Mouse (Mus musculus) forebrain, embryonic 13.5 days (tissue): ENCODE measurements at regions not wholly inside any gene's neighbourhood (a gene's known extent, or its start where the extent isn't known, plus 50 kb on each side); places are given as distances from the start of the nearest gene placed in this dataset.

ENCODE experiments used
- ATAC-seq: fragments of 200-750 bp; cut with Nextera tagmentation; 2 replicates; pipeline ENCODE4 v1.8.0; 2017
- H3K27ac ChIP-seq: fragments of 300-500 bp; sonication (generic); 2 replicates; pipeline ENCODE4 v1.5.1; 2015; ENCODE audit warnings: inconsistent platforms, mild to moderate bottlenecking, moderate library complexity
- H3K27me3 ChIP-seq: fragments of 300-500 bp; sonication (generic); 2 replicates; pipeline ENCODE4 v1.6.1; 2015; ENCODE audit warnings: mild to moderate bottlenecking, inconsistent platforms
- H3K36me3 ChIP-seq: fragments of 300-500 bp; sonication (generic); 2 replicates; pipeline ENCODE4 v1.6.1; 2015; ENCODE audit warnings: mild to moderate bottlenecking, inconsistent platforms; ENCODE audit not compliant: poor library complexity, severe bottlenecking
- H3K4me1 ChIP-seq: fragments of 300-500 bp; sonication (generic); 2 replicates; pipeline ENCODE4 v1.6.1; 2015; ENCODE audit warnings: inconsistent platforms
- H3K4me2 ChIP-seq: fragments of 300-500 bp; sonication (generic); 2 replicates; pipeline ENCODE4 v1.6.1; 2015; ENCODE audit warnings: inconsistent platforms, mild to moderate bottlenecking, moderate library complexity
- H3K4me3 ChIP-seq: fragments of 300-500 bp; sonication (generic); 2 replicates; pipeline ENCODE4 v1.5.1; 2015; ENCODE audit warnings: mild to moderate bottlenecking, inconsistent platforms
- H3K9ac ChIP-seq: fragments of 300-500 bp; sonication (generic); 2 replicates; pipeline ENCODE4 v1.6.1; 2015; ENCODE audit warnings: mild to moderate bottlenecking, inconsistent platforms
- H3K9me3 ChIP-seq: fragments of 300-500 bp; sonication (generic); replicated peaks from 2 replicates; pipeline ENCODE4 v1.6.1; 2016; ENCODE audit warnings: inconsistent platforms
- WGBS: fragments of 180-500 bp; shearing (Covaris S2); methylation state at CpG from one replicate; pipeline ENCODE4 v1.1.7; 2015; 5-methylcytosine and 5-hydroxymethylcytosine counted together

DNA sequence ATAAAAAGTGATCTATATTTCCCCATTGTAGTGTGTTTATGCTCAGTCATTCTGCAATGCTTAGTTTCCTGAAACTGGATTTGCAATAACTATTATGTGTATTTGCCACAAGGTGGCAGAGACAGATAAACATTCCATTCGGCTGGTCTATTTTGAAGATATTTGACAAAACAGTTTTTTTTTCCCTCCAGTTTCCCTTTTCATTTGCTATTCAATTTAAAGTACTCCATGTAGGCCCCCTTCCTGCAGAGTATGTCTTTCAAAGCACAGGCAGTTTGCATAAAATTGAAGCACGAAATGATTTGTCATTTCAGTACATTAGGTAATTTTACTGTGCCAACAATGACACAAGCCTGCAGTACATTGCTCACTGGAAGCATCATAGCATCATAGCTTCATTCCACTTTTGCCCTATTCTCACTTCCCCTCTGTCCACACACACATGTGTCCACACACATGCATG, 184.3 kb upstream of the Palmd start:
- H3K4me1 ChIP-seq: no peaks in the 10 kb centered on the region
- 63% methylated on average over 2 of the region's 2 CpGs for WGBS
- H3K36me3 ChIP-seq: no peaks in the 10 kb centered on the region
- H3K9ac ChIP-seq: no peak overlapping the region
- ATAC-seq: peak; percentile 68
- no peaks in the 10 kb centered on the region for H3K9me3 ChIP-seq
- 0 out of 2 replicates have a peak overlapping the region, but pooled peaks have one; percentile 21 for H3K27ac ChIP-seq
- H3K4me2 ChIP-seq: no peak overlapping the region
- no peak overlapping the region for H3K4me3 ChIP-seq
- H3K27me3 ChIP-seq: no peaks in the 10 kb centered on the region

DNA sequence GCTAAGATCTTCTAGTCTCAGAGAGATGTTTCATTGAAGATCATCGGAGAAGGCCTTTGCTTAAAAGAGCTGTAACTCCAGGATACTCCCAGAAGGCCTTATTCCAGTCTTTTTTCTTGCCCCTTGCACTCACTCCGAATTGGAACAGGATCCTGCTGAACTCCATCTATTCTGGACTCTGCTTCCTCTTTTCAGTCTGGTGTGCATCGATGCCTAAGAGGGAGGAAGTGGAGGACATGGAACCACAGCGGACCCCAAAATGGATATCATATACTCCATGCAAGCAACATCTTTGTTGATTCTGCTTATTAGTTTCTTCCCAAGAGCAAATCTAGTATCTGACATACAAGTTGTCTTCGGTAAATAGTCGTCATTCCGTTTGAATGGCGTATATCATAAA, 183.6 kb upstream of the Palmd start:
- Histone ChIP-seq H3K27ac (no peak overlapping the region), H3K9me3 (no peaks in the 10 kb centered on the region), H3K9ac (no peak overlapping the region), H3K4me1 (no peaks in the 10 kb centered on the region), H3K4me3 (no peak overlapping the region), H3K36me3 (no peaks in the 10 kb centered on the region), H3K4me2 (no peak overlapping the region), H3K27me3 (no peaks in the 10 kb centered on the region)
- WGBS: 92% methylated on average over 8 of the region's 8 CpGs
- ATAC-seq: no peak

DNA sequence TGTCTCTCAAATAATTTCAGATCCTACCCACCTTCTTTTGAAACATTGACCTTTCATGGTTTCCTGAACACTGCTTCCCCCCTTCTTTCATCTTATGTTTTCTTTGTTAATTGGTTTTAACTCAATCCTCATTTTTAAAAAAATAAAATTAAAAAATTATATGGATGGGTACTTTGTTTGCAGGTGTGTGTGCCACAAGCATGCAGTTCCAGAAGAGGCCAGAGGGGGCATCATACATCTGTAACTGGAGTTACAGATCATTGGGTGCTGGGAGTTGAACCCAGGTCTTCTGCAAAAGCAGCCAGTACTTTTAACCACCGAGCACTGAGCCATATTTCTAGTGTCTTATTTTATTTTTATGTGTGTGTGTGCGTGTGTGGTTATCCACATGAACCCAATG, 178.6 kb upstream of the Palmd start:
- no peaks in the 10 kb centered on the region for H3K9me3 ChIP-seq
- H3K4me2 ChIP-seq: no peak overlapping the region
- H3K27ac ChIP-seq: no peak overlapping the region
- no peak overlapping the region for H3K9ac ChIP-seq
- H3K27me3 ChIP-seq: no peaks in the 10 kb centered on the region
- ATAC-seq: no peak
- WGBS: 90% methylated on average over 2 of the region's 2 CpGs
- H3K36me3 ChIP-seq: no peaks in the 10 kb centered on the region
- no peak overlapping the region for H3K4me3 ChIP-seq
- H3K4me1 ChIP-seq: no peaks in the 10 kb centered on the region

DNA sequence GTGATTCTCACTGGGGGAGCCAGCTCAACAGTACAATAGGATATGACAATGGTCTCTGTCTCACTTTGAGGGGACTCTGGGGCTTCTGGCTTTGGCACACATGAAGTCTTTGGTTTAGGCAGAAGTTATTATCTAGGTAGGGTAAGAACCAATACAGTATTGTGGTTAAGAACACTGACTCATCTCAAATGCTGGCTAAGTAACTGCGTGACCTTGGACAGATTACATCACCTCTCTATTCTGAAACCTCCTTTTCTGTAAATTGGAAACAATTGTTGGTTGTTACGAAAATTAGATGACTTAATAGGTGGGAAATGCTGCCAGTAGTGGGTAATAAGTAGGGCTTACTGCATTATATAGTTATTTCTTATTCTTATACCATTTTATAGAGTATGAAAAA, 171.0 kb upstream of the Palmd start:
- no peak overlapping the region for H3K9ac ChIP-seq
- H3K9me3 ChIP-seq: no peaks in the 10 kb centered on the region
- H3K4me2 ChIP-seq: no peak overlapping the region
- H3K4me3 ChIP-seq: no peak overlapping the region
- H3K27me3 ChIP-seq: no peaks in the 10 kb centered on the region
- H3K36me3 ChIP-seq: no peaks in the 10 kb centered on the region
- no peak overlapping the region for H3K27ac ChIP-seq
- no peaks in the 10 kb centered on the region for H3K4me1 ChIP-seq
- 79% methylated on average over 2 of the region's 2 CpGs for WGBS
- no peak for ATAC-seq

DNA sequence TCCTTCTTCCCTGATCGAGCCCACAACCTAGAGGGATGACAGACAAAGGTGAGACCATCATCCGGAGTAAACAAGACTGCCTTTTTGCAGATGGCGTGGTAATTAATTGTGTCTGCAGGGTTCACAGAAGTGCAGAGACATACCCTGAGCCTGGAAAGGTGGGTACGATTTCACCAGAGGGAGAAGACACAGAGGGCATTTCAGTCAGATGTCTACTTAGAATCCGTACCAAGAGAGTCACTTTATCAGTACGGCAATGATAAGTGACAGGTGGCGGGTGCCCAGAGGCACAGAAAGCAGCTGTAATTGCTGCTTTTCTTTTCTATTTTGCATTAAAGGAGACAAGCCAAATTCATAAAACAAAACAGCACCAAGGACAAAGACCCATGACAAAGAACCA, 169.9 kb upstream of the Palmd start:
- H3K9ac ChIP-seq: no peak overlapping the region
- H3K4me1 ChIP-seq: no peaks in the 10 kb centered on the region
- H3K9me3 ChIP-seq: no peaks in the 10 kb centered on the region
- WGBS: 71% methylated on average over 7 of the region's 7 CpGs
- H3K36me3 ChIP-seq: no peaks in the 10 kb centered on the region
- no peak for ATAC-seq
- no peak overlapping the region for H3K4me3 ChIP-seq
- H3K27ac ChIP-seq: no peak overlapping the region
- H3K27me3 ChIP-seq: no peaks in the 10 kb centered on the region
- H3K4me2 ChIP-seq: no peak overlapping the region

DNA sequence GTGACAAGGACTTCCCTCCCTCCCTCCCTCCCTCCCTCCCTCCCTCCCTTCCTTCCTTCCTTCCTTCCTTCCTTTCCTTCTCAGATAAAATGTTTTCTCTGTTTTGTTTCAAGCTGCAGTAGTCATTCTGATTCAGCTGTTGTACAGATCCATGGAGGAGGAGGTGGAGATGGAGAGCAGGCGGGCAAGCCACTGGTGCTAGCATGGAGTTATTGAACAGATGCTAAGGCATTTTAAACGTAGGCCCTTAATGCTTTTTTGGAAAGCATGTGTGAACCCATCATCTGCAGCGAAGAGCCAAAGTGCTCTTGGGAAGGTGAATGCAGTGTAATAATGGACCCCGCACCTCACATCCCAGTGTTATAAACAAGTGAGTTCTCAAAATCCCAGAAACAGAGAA, 164.1 kb upstream of the Palmd start:
- Histone ChIP-seq H3K27ac (no peak overlapping the region), H3K4me3 (no peak overlapping the region), H3K9ac (no peak overlapping the region), H3K4me2 (no peak overlapping the region), H3K9me3 (no peaks in the 10 kb centered on the region), H3K36me3 (no peaks in the 10 kb centered on the region), H3K27me3 (no peaks in the 10 kb centered on the region), H3K4me1 (no peaks in the 10 kb centered on the region)
- 91% methylated on average over 4 of the region's 4 CpGs for WGBS
- ATAC-seq: no peak

DNA sequence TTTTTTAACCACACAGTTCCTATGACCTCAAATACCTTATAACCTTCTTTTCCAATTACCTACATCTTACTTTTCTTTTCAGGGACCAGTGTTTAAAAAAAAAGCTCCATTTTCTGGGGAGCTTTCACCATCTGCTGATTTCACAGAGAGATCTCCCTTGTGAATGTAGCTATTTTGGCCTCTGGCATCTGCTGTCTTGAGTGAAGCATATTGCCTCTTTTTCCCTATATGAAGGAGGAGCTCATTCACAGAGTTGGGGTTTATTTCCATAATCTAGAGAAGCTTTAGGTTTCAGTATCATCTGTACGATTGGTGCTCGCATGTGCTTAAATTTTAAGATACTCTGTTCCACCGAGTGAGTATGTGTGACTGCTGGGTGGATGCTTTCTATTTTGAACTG, 153.4 kb upstream of the Palmd start:
- Histone ChIP-seq H3K4me2 (no peak overlapping the region), H3K9me3 (no peaks in the 10 kb centered on the region), H3K4me1 (no peaks in the 10 kb centered on the region), H3K27ac (no peak overlapping the region), H3K36me3 (no peaks in the 10 kb centered on the region), H3K4me3 (no peak overlapping the region), H3K9ac (no peak overlapping the region), H3K27me3 (no peaks in the 10 kb centered on the region)
- WGBS: 87% methylated on average over 3 of the region's 3 CpGs
- no peak for ATAC-seq

DNA sequence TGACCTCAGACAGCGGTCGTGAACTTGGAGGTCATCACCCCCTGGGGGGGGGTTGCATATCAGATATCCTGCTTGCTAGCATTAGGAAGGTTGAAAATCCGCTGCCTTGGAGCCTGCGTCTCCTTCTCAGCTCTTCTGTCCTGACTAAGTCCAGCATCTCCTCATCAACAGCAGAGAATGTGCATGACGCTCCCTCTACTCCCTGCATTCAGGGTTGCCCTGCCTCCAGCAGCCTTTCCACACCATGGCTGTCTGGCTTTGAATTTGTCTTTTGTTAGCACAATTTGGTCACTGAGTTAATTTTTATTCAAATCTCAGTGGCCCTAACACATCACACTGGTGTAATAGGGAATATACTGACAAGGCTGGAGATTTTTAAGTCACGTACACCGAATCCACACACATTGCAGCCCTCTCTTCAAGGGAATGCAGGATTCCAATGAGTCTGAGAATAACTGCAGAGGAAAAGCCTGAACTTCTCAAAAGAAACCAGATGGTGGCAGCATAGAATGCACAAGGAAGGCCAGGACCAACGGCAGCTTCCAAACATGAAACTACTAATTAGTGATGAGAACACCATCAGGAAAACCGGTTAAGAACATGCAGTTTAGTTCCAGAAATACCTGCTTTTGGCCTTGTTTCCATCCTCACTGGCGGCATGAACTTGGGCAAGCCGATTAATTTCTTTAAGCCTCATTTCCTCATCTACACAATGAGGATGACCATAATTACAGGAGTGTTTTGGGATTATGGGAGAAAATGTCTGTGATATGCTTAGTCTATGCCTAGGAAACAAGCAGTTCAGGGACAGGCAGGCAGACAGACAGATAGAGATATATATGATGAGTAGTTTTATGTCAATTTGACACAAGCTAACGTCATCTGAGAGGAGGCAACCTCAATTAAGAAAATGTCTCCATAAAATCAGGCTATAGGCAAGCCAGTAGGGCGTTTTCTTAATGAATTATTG, 151.6 kb upstream of the Palmd start:
- no peaks in the 10 kb centered on the region for H3K9me3 ChIP-seq
- H3K27ac ChIP-seq: no peak overlapping the region
- peak; percentile 84 for ATAC-seq

DNA sequence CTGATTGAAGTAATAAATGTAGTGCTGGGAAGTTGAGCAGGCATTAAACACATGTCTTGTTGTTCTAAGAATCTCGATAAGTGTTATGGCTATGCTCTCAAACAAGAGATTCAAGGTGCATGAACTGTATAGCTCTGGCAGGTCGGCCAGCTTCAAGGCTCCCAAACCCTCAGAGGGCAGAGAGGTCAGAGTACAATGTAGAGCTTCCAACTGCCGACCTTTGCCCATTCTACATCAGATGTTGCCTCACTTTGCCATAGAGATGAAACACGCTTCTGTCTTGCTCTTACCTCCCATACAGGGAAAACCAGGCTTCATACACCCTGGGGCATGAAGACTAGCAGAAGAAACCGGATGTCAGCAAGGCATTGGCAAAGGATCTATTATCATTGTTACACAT, 150.8 kb upstream of the Palmd start:
- H3K9ac ChIP-seq: no peak overlapping the region
- H3K9me3 ChIP-seq: no peaks in the 10 kb centered on the region
- no peak for ATAC-seq
- H3K4me2 ChIP-seq: no peak overlapping the region
- H3K27me3 ChIP-seq: no peaks in the 10 kb centered on the region
- H3K36me3 ChIP-seq: no peaks in the 10 kb centered on the region
- no peaks in the 10 kb centered on the region for H3K4me1 ChIP-seq
- no peak overlapping the region for H3K4me3 ChIP-seq
- H3K27ac ChIP-seq: no peak overlapping the region
- WGBS: 79% methylated on average over 5 of the region's 5 CpGs

More for the DNA sequence above, 151.6 kb upstream of the Palmd start:
- Histone ChIP-seq H3K4me3 (no peak overlapping the region), H3K4me2 (no peak overlapping the region), H3K9ac (no peak overlapping the region), H3K27me3 (no peaks in the 10 kb centered on the region), H3K4me1 (no peaks in the 10 kb centered on the region), H3K36me3 (no peaks in the 10 kb centered on the region)
- whole genome bisulfite sequencing: 64% methylated on average over 13 of the region's 13 CpGs

DNA sequence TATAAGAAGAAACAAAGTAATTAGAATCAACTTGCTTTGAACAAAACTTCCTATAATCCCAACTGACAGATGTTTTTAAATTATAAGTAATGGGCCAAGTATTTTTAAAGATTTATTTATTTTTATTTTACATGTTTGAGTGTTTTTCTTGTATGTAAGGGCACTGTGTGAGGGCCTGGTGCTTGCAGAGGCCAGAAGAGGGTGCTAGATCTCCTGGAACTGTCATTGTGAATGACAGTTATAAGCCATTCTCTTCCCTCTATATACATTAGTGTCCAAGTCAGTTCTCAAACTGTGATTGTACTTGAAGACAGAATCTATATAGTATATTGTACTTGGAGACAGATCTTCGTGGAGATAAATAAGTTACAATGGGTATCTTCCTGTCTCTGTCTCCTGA, 149.1 kb upstream of the Palmd start:
- H3K36me3 ChIP-seq: no peaks in the 10 kb centered on the region
- H3K4me2 ChIP-seq: no peak overlapping the region
- no peak overlapping the region for H3K9ac ChIP-seq
- H3K4me1 ChIP-seq: no peaks in the 10 kb centered on the region
- no peaks in the 10 kb centered on the region for H3K27me3 ChIP-seq
- H3K9me3 ChIP-seq: no peaks in the 10 kb centered on the region
- WGBS: 59% methylated on average over 1 of the region's 1 CpGs
- no peak overlapping the region for H3K27ac ChIP-seq
- no peak overlapping the region for H3K4me3 ChIP-seq
- ATAC-seq: no peak

DNA sequence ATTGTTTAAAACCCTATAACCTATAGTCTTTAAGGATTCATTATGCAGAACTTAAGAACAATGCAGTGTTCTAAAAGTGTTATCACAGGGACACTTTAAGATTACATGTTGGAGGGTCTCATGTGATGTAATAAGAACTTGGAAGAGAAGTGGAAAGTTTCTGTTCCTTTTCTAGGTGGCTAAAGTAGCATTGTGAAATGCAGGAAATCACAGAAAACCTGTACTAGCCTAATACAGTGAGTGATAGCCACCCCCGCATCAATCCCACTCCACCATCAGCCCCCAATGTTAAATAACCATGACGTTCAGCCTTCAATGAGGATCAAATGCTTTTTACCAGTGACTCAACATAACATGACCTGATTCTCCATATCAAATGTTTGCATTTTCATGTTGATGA, 147.4 kb upstream of the Palmd start:
- Histone ChIP-seq H3K27ac (no peak overlapping the region), H3K4me2 (no peak overlapping the region), H3K9ac (no peak overlapping the region), H3K27me3 (no peaks in the 10 kb centered on the region), H3K9me3 (no peaks in the 10 kb centered on the region), H3K4me1 (no peaks in the 10 kb centered on the region), H3K36me3 (no peaks in the 10 kb centered on the region), H3K4me3 (no peak overlapping the region)
- WGBS: 88% methylated on average over 2 of the region's 2 CpGs
- no peak for ATAC-seq

DNA sequence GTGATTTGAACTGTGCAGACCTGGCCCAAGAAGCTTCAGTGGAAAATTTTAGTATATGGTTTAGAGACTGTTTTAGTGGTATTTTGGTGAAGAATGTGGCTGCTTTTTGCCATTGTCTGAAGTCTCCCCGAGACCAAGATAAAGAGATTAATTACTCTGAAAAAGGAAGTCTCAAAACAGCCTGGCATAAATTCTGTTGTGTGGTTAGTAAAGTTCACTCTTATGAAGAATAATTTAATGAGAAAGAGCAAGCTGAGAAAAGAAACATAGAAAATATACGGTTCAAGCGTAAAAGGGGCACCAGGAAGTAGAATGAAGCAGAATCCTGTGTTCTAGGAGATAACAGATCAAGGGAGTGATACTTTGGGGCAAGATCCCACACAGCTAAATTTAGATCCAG, 144.0 kb upstream of the Palmd start:
- Histone ChIP-seq H3K4me2 (no peak overlapping the region), H3K9ac (no peak overlapping the region), H3K4me3 (no peak overlapping the region), H3K9me3 (no peaks in the 10 kb centered on the region), H3K4me1 (peaks cover 2% of the 10 kb centered on the region; the same call in 1 of the 2 replicates), H3K27ac (no peak overlapping the region), H3K36me3 (no peaks in the 10 kb centered on the region), H3K27me3 (no peaks in the 10 kb centered on the region)
- 93% methylated on average over 3 of the region's 3 CpGs for WGBS
- no peak for ATAC-seq

DNA sequence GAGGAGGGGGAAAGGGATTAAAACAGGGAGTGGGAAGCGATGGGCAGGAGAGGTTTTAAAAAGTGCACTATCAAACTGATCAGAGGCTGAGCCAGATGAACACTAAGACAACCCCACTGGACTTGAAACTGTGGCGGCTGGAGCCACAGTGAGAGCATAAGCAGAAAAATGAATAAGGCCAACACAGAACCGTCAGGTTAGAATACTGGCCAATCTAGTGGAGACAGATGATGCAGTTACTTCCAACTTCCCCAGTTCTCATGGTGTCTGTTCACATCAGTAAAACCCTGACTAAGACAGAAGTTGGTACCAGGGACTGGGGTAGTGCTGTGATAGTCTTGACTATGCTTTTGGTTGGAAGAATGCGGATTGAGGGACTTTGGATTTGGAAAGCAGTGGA, 143.5 kb upstream of the Palmd start:
- H3K9me3 ChIP-seq: no peaks in the 10 kb centered on the region
- no peak overlapping the region for H3K27ac ChIP-seq
- peaks cover 6% of the 10 kb centered on the region; the same call in 1 of the 2 replicates for H3K4me1 ChIP-seq
- H3K4me2 ChIP-seq: no peak overlapping the region
- no peak overlapping the region for H3K4me3 ChIP-seq
- 89% methylated on average over 4 of the region's 4 CpGs for WGBS
- no peaks in the 10 kb centered on the region for H3K36me3 ChIP-seq
- no peak for ATAC-seq
- no peak overlapping the region for H3K9ac ChIP-seq
- no peaks in the 10 kb centered on the region for H3K27me3 ChIP-seq
